Mouse (Mus musculus): Measurements from ENCODE around the gene Ptprcap. TPM values are rescaled to one million over a fixed set of nuclear protein-coding genes. Genes with fewer than 3 reads are reported as not detected.

Gene Ptprcap
- polyA plus RNA-seq (2021; fragmentation: Nextera tagmentation), result 1.2 and 2.0 TPM in 2 replicates
- long read RNA-seq, experiment 1, result 0 reads
- long read RNA-seq, experiment 2, result 0 reads

DNA sequence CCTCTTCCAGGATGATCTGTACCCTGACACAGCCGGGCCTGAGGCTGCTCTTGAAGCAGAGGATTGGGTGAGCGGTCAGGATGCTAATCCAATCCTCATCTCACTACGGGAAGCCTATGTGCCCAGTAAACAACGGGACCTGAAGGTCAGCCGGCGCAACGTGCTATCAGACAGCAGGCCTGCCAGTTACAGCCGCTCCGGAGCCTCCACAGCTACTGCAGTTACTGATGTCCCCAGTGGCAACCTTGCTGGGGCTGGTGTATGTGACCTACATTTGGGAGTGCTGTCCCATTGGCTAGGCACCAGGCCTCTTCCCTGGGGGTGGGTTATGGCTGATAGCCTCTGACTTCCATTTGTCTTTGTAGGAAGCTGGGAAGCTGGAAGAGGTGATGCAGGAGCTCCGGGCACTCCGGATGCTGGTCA lies at the start of gene Ptprcap:
Gene Ptprcap, plus strand, starts transcription at position 373 of the 423 bp plus-strand sequence.

DNA sequence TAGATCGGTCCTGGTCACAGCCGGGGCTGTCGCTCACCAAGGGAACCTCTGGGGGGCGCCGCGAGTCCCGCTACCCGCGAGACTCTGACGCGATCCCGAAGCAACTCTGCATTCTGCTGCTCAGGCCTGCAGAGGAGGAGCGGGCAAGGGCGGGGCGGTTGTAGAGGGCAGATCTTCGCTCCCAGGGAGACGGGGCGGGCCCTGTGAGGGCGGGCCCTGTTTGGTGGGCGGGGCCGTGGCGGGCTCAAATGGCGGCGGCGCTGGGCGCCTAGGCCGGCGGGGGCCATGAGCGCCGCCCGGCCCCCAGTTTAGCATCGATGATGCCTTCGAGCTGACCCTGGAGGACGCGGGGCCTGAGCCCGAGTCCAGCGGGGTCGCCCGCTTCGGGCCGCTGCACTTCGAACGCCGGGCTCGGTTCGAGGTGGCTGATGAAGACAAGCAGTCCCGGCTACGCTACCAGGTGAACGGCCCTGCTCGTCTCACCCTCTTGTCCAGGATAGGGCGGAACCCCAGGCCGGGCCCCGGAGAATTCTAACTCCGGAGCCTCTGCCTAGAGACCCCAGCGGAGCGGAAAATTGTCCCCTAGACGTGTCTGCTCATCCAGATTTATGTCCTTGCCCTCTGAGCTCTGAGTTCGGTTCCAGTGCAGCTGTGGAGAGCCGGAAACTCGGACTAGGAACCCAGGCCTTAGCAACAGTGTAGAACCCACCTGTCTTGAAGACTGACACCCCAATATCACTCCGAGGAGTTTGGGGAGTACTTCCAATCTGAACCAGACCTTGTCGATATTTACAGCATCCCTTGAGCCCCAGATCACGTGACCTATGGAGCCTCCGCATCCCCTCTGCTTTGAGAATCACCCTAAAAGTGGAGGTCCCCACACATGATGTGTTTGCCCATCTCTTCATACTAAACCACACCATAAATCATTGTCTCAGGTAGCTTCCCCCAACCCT lies 27.4 kb upstream of the Ptprcap start, which contains the start of gene Aip:
Gene Aip, minus strand, starts transcription at position 118 of the 956 bp plus-strand sequence.

DNA sequence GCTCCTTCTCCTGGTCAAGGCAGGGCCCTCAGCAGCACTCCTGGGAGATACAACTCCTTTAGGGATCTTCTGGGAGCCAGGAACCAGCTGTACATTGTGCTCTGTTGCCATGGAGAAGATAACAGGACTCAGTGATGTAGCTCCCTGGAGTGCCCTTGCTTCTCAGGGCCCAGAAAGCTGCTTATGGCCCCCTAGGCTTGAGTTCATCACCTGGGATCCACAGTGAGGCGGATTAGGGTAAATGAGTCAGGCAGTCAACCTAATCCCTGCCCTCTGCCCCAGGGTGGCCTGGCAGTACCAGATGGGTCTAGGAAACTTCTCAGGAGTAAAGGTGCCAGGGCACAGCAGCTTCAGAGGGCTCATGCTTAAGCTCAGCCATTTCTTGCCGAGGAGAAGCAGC lies 14.0 kb upstream of the Ptprcap start, which contains the start of gene Gpr152:
Gene Gpr152, plus strand, starts transcription at position 342 of the 400 bp plus-strand sequence.

DNA sequence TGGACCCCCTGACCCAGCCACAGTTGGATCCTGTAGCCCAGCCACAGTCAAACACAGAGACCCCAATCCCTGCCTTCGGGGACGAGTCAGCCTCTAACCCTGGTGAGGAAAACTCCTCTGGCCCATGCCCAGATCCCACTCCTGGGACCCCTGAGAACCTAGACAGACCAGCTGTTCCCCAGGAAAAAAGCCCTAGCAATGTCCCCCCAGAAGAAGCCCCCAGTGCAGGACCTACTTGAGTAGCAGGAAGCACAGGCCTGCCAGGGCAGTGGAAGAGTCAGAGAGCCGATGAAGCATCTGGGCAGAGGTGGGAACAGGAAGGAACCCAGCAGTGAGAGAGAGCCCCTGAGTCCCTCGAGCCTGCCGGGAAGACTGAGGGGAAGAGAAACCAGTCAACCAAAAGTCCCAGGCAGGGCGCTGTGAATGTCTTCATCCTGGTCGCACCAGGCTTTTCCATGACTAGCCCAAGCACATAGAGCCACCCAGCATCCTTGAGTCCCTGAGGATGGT lies 9.6 kb upstream of the Ptprcap start, which contains the start of gene Cabp4:
Gene Cabp4, minus strand, starts transcription at position 275 of the 510 bp plus-strand sequence.

DNA sequence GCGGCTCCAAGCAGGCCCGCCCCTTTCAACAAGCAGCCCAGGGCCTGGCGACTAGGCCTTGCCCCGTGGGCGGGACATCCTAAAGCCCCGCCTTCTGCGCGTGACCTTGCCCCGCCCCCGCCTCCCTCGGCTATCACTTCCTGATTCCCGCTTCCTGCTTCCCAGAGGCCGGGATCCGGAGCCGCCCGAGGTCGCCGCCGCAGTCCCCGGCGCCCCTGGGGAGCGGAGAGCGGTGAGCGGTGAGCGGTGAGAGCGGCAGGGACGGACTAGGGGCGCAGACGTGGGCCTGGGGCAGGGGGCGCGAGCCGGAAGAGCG lies 5.0 kb upstream of the Ptprcap start, which contains the start of gene Coro1b:
Gene Coro1b, plus strand, starts transcription at position 129 of the 316 bp plus-strand sequence.

DNA sequence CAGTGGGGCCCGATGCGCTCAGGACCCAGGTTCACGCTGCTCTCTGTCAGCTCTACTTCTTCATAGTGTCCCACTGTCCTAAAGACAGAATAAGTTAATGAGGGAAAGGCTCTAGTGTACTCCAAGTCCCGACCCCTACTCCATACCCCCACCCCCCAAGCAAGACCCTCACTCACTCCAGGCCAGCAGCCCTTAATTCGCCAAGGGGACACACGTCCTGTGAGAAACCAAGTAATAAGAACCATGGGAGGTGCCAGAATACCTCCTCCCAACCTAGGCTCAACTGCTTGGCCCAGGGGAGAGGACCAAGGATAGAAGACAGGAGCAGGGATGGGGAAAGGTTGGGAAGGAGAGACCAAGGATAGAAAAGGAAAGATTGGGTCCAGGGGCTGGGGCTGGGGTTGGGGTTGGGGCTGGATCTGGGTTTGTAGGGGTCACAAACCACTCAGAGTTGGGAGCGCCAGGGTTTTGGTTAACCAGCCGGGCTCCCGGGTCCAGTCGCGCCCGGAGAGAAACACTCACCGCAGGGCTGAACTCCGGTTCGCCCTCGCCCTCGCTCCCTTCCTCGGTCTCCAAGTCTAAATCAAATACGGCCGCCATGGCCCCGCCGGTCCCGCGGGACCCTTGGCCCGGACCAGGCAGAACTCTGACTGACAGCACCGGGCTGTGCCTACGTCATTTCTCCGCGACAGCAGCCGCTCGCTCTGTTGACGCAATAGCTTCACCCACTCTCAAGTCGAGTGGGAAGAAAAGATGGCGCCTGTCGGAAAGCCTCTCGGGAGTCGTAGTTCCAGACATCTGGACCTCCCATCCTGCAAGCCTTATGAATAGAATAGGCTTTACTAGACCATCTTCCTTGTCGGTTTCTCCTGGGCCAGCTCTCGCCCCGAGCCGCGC lies 9.5 kb downstream of the Ptprcap start, which contains the start of gene Rps6kb2:
Gene Rps6kb2, minus strand, starts transcription at position 709 of the 897 bp plus-strand sequence.

DNA sequence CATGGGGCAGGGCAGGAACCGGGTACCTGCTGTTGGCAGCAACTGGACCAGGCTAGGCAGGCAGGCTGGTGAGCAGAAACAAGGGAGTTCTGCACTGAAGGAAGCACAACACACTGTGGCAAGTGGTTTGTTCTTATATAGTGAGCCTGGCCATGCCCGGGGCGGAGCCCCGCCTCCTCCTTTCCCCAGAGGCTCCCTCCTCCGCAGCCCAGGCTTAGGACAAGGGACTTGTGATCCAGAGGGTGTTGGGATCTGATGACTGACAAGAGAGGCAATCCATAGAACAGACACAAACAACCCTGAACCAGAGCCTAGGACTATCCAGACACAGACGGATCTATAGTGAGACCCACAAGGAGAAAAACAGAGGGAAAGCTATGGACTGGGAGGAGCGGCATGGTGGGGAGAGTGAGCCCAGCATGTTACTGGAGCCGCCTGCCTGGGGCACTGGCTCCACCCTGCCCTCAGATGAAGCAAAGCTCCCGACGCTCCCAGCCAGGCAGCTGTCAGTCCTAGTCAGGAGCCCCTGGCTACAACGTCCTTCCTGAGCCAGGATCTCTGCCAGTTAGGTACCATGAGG lies 22.1 kb downstream of the Ptprcap start, which contains the start of gene Carns1:
Gene Carns1, minus strand, starts transcription at position 112 of the 580 bp plus-strand sequence.

DNA sequence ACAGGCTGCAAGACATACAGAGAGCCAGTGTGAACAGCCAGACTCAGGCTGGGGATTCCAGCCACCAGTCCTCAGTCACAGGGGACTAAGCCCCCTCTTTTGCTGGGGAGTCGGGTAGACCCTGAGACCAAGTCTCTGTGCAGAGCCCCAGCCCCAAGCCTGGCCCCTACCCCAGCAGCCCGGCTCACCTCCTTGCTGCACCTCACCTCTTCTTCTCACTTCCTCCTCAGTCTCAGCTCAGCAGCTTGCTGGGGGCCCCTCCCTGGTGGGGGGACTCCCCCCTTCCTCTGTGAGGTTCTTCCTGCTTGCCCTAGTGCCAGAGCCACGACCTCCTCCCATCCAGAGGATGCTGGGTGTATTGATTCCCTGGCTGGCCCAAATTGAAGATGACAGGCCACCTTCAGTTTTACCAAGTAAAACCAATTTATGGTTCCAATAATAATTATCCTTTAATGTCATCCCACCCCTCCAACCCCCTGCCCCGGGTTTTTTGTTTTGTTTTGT lies 37.5 kb downstream of the Ptprcap start, which contains the start of gene Tbc1d10c:
Gene Tbc1d10c, minus strand, starts transcription at position 454 of the 504 bp plus-strand sequence.

DNA sequence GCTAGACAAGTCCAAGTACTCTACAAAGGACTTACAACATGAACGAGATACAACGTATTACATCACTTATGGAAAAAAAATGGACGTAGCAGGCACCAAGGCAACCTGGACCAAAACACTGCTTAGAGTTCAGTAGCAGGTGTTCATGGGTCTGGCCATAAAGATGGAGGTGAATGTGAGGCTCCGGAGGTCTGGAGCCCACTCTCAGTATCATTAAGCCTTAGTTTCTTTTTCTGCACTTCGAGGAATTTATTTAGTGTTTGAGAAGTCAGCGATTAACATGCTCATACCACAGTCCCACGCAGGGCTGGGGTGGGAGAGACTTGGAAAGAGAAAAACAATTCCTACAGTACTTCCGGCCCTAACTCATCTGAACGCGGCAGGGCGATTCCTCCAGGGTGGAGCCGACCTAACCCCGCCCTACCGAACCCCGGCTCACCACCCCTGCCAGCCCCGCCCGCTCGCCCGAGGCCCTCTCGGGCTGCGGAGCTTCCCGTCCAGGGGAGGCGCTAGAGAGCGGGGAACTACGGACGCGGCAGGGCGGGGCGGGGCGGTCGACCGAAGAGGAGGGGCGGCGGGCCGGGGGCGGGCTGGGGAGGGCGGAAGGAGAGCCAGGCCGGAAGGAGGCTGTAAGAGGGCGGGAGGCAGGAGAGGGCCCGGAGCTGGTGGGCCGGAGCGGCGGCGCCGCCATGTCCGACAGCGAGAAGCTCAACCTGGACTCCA lies 38.3 kb downstream of the Ptprcap start, which contains the start of gene Ppp1ca:
Gene Ppp1ca, plus strand, starts transcription at position 538 of the 723 bp plus-strand sequence.

DNA sequence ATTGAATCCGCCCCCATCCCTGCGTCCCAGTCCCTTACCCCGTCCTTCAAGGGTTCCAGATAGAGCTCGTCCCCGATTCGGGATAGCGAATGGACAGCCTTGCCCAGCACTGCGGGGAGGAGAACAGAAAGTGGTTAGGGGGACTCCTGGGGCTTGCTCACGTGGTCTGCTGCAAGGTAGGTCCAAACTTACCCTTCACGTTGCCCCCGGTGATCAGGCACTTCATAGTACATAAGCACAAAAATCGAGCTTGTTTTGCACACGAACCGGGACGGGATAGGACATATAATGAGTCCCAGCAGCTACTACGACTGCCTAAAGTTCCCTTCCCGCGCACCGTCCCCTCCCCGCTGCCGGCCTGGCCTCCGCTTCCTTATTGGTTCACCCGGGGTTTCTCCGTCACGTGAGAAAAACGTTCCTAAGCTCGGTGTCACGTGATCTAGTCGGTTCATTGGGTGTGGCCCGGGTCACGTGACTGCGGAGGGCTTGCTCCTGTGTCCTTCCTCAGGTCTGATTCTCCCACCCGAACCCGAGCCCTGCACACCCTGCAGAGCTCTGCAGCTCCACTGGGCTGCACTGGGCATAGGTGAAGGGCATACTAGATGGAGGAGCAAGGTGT lies 48.0 kb downstream of the Ptprcap start, which contains the start of gene Rad9a:
Gene Rad9a, minus strand, starts transcription at position 372 of the 619 bp plus-strand sequence.

Other genes starting within 250 kb of the Ptprcap start
- gene Tcirg1, start 246.5 kb upstream of the Ptprcap start, polyA plus RNA-seq (2021; fragmentation: Nextera tagmentation), result 3.9 and 4.3 TPM in 2 replicates
- 575 and 594 TPM in 2 replicates for gene Ndufs8, start 240.8 kb upstream of the Ptprcap start, polyA plus RNA-seq (2021; fragmentation: Nextera tagmentation)
- gene Aldh3b1, start 223.8 kb upstream of the Ptprcap start, polyA plus RNA-seq (2021; fragmentation: Nextera tagmentation), result 7.0 and 8.7 TPM in 2 replicates
- 25.0 and 27.9 TPM in 2 replicates for gene Unc93b1, start 218.4 kb upstream of the Ptprcap start, polyA plus RNA-seq (2021; fragmentation: Nextera tagmentation)
- not detected in 2 replicates for gene Aldh3b3, start 195.0 kb upstream of the Ptprcap start, polyA plus RNA-seq (2021; fragmentation: Nextera tagmentation)
- gene Aldh3b2, start 181.3 kb upstream of the Ptprcap start, polyA plus RNA-seq (2021; fragmentation: Nextera tagmentation), result 2.3 and 2.5 TPM in 2 replicates
- gene Acy3, start 167.0 kb upstream of the Ptprcap start, polyA plus RNA-seq (2021; fragmentation: Nextera tagmentation), result 2.2 and 3.3 TPM in 2 replicates
- 0.10 TPM in 1 of 2 replicates, not detected in the other for gene Tbx10, start 160.9 kb upstream of the Ptprcap start, polyA plus RNA-seq (2021; fragmentation: Nextera tagmentation)
- 22.0 and 24.3 TPM in 2 replicates for gene Nudt8, start 153.0 kb upstream of the Ptprcap start, polyA plus RNA-seq (2021; fragmentation: Nextera tagmentation)
- 0.09 and 0.10 TPM in 2 replicates for gene Gm49405, start 153.0 kb upstream of the Ptprcap start, polyA plus RNA-seq (2021; fragmentation: Nextera tagmentation)
- 2.8 and 2.9 TPM in 2 replicates for gene Doc2g, start 150.3 kb upstream of the Ptprcap start, polyA plus RNA-seq (2021; fragmentation: Nextera tagmentation)
- gene Ndufv1, start 140.8 kb upstream of the Ptprcap start, polyA plus RNA-seq (2021; fragmentation: Nextera tagmentation), result 448 and 464 TPM in 2 replicates
- gene Gstp1, start 115.6 kb upstream of the Ptprcap start, polyA plus RNA-seq (2021; fragmentation: Nextera tagmentation), result 1,221 and 1,279 TPM in 2 replicates
- 2.1 and 2.8 TPM in 2 replicates for gene Gstp2, start 107.6 kb upstream of the Ptprcap start, polyA plus RNA-seq (2021; fragmentation: Nextera tagmentation)
- gene Gstp3, start 94.0 kb upstream of the Ptprcap start, polyA plus RNA-seq (2021; fragmentation: Nextera tagmentation), result not detected in 2 replicates
- not detected in 2 replicates for gene Cabp2, start 72.0 kb upstream of the Ptprcap start, polyA plus RNA-seq (2021; fragmentation: Nextera tagmentation)
- 59.8 and 62.1 TPM in 2 replicates for gene Cdk2ap2, start 56.4 kb upstream of the Ptprcap start, polyA plus RNA-seq (2021; fragmentation: Nextera tagmentation)
- gene Pitpnm1, start 53.6 kb upstream of the Ptprcap start, polyA plus RNA-seq (2021; fragmentation: Nextera tagmentation), result 52.0 and 59.9 TPM in 2 replicates
- gene Aip, start 27.7 kb upstream of the Ptprcap start, polyA plus RNA-seq (2021; fragmentation: Nextera tagmentation), result 204 and 212 TPM in 2 replicates
- not detected in 2 replicates for gene Gpr152, start 13.8 kb upstream of the Ptprcap start, polyA plus RNA-seq (2021; fragmentation: Nextera tagmentation)
- 0.04 TPM in 1 of 2 replicates, not detected in the other for gene Cabp4, start 9.6 kb upstream of the Ptprcap start, polyA plus RNA-seq (2021; fragmentation: Nextera tagmentation)
- gene Coro1b, start 5.0 kb upstream of the Ptprcap start, polyA plus RNA-seq (2021; fragmentation: Nextera tagmentation), result 101 and 105 TPM in 2 replicates
- 7.5 and 9.5 TPM in 2 replicates for gene Rps6kb2, start 9.8 kb downstream of the Ptprcap start, polyA plus RNA-seq (2021; fragmentation: Nextera tagmentation)
- gene Carns1, start 21.9 kb downstream of the Ptprcap start, polyA plus RNA-seq (2021; fragmentation: Nextera tagmentation), result 2.8 and 2.9 TPM in 2 replicates
- 0.19 TPM in 1 of 2 replicates, not detected in the other for gene Tbc1d10c, start 37.7 kb downstream of the Ptprcap start, polyA plus RNA-seq (2021; fragmentation: Nextera tagmentation)
- 345 and 357 TPM in 2 replicates for gene Ppp1ca, start 38.5 kb downstream of the Ptprcap start, polyA plus RNA-seq (2021; fragmentation: Nextera tagmentation)
- 5.9 and 6.0 TPM in 2 replicates for gene Rad9a, start 48.1 kb downstream of the Ptprcap start, polyA plus RNA-seq (2021; fragmentation: Nextera tagmentation)
- 0.18 and 0.26 TPM in 2 replicates for gene Clcf1, start 60.6 kb downstream of the Ptprcap start, polyA plus RNA-seq (2021; fragmentation: Nextera tagmentation)
- gene AC109138.7, start 60.8 kb downstream of the Ptprcap start, polyA plus RNA-seq (2021; fragmentation: Nextera tagmentation), result not detected in 2 replicates
- 27.9 and 28.1 TPM in 2 replicates for gene Pold4, start 78.3 kb downstream of the Ptprcap start, polyA plus RNA-seq (2021; fragmentation: Nextera tagmentation)
- gene Ssh3, start 115.6 kb downstream of the Ptprcap start, polyA plus RNA-seq (2021; fragmentation: Nextera tagmentation), result 4.5 and 4.9 TPM in 2 replicates
- 37.6 and 39.0 TPM in 2 replicates for gene Ankrd13d, start 129.5 kb downstream of the Ptprcap start, polyA plus RNA-seq (2021; fragmentation: Nextera tagmentation)
- gene Grk2, start 152.6 kb downstream of the Ptprcap start, polyA plus RNA-seq (2021; fragmentation: Nextera tagmentation), result 53.7 and 55.0 TPM in 2 replicates
- 13.0 and 15.2 TPM in 2 replicates for gene Kdm2a, start 244.7 kb downstream of the Ptprcap start, polyA plus RNA-seq (2021; fragmentation: Nextera tagmentation)

Measured in layer of hippocampus, adult 6 months (tissue).